Mouse (Mus musculus): ENCODE results near the gene Slc35g3. TPM values are rescaled to one million over a fixed set of nuclear protein-coding genes. Genes with fewer than 3 reads are reported as not detected.
A peak's percentile ranks its signal among the peaks of the same experiment; 100 is the strongest.

Gene Slc35g3
- polyA plus RNA-seq, 1 experiment, result not detected

DNA sequence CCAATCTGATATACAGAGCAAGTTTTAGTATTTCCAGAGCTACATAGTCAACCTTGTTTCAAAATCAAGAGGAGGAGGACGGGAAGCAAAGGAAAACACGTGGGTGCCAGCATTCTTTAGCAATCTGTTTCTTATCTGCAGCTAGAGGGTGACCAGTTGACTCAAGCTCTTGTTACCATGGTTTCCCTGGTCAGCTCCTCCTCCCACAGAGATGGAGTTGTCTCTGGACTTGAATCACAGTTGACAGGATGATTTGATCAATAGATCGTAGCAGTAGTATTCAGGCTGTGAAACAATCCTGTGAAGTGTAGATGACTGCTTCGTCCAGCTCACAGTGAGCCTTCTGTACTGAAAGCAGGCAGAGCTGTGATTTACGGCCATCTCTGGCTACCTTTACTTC lies 45.8 kb downstream of the Slc35g3 start:
- H3K4me1 ChIP-seq (ENCODE audit: control insufficient read depth, insufficient read depth, low read length), result peaks cover 5% of the 10 kb centered on the region
- no peak overlapping the region for H3K9ac ChIP-seq (ENCODE audit: low read depth, poor library complexity, severe bottlenecking)
- H3K27me3 ChIP-seq (ENCODE audit: control insufficient read depth, insufficient read depth, low read length, poor library complexity, severe bottlenecking), result no peaks in the 10 kb centered on the region
- peak overlapping the region; percentile 6; the same call in 1 of the 2 replicates for H3K27ac ChIP-seq (ENCODE audit: insufficient read depth, low read length)
- H3K4me3 ChIP-seq (ENCODE audit: low read depth, low read length), result no peak overlapping the region
- no peaks in the 10 kb centered on the region for H3K36me3 ChIP-seq (ENCODE audit: control insufficient read depth, insufficient read depth, low read length, poor library complexity, severe bottlenecking)
- TF ChIP-seq CTCF (IDR thresholded peaks at IDR 0.05; ENCODE audit: low read depth, low read length) (no peak), POLR2A (IDR thresholded peaks at IDR 0.05; ENCODE audit: insufficient read depth, low read length) (no peak), EP300 (IDR thresholded peaks at IDR 0.05; ENCODE audit: insufficient read depth, low read depth, low read length) (no peak)
- H3K9me3 ChIP-seq (replicated peaks; ENCODE audit: control insufficient read depth, insufficient read depth, low read length, poor library complexity, severe bottlenecking), result no peaks in the 10 kb centered on the region

- H3K9me3 ChIP-seq (replicated peaks; ENCODE audit: control insufficient read depth, insufficient read depth, low read length, poor library complexity, severe bottlenecking), result no peaks in the 10 kb centered on the region
- peak overlapping the region; percentile 41 for H3K4me3 ChIP-seq (ENCODE audit: low read depth, low read length)
- H3K27me3 ChIP-seq (ENCODE audit: control insufficient read depth, insufficient read depth, low read length, poor library complexity, severe bottlenecking), result no peaks in the 10 kb centered on the region
- peaks cover 6% of the 10 kb centered on the region for H3K4me1 ChIP-seq (ENCODE audit: control insufficient read depth, insufficient read depth, low read length)
- H3K27ac ChIP-seq (ENCODE audit: insufficient read depth, low read length), result peak overlapping the region; percentile 65
- TF ChIP-seq CTCF (IDR thresholded peaks at IDR 0.05; ENCODE audit: low read depth, low read length) (peak; percentile 96), EP300 (IDR thresholded peaks at IDR 0.05; ENCODE audit: insufficient read depth, low read depth, low read length) (no peak)
- peak overlapping the region; percentile 58 for H3K9ac ChIP-seq (ENCODE audit: low read depth, poor library complexity, severe bottlenecking)
- H3K36me3 ChIP-seq (ENCODE audit: control insufficient read depth, insufficient read depth, low read length, poor library complexity, severe bottlenecking), result no peaks in the 10 kb centered on the region
These were observed 46.3 kb downstream of the Slc35g3 start for GRCm38 (mm10) chr11:69715482-69715881.

- Histone ChIP-seq H3K9ac (ENCODE audit: low read depth, poor library complexity, severe bottlenecking) (peak overlapping the region; percentile 58), H3K27ac (ENCODE audit: insufficient read depth, low read length) (peak overlapping the region; percentile 65), H3K36me3 (ENCODE audit: control insufficient read depth, insufficient read depth, low read length, poor library complexity, severe bottlenecking) (no peaks in the 10 kb centered on the region), H3K4me1 (ENCODE audit: control insufficient read depth, insufficient read depth, low read length) (peaks cover 7% of the 10 kb centered on the region), H3K4me3 (ENCODE audit: low read depth, low read length) (peak overlapping the region; percentile 41), H3K9me3 (replicated peaks; ENCODE audit: control insufficient read depth, insufficient read depth, low read length, poor library complexity, severe bottlenecking) (no peaks in the 10 kb centered on the region), H3K27me3 (ENCODE audit: control insufficient read depth, insufficient read depth, low read length, poor library complexity, severe bottlenecking) (no peaks in the 10 kb centered on the region)
- no peak for TF ChIP-seq CTCF (IDR thresholded peaks at IDR 0.05; ENCODE audit: low read depth, low read length)
- 0 out of 2 replicates have a peak, but pooled peaks have one; percentile 57 for TF ChIP-seq EP300 (IDR thresholded peaks at IDR 0.05; ENCODE audit: insufficient read depth, low read depth, low read length)
- no peak for TF ChIP-seq POLR2A (IDR thresholded peaks at IDR 0.05; ENCODE audit: insufficient read depth, low read length)
These were observed 47.0 kb downstream of the Slc35g3 start for GRCm38 (mm10) chr11:69714636-69715329.

DNA sequence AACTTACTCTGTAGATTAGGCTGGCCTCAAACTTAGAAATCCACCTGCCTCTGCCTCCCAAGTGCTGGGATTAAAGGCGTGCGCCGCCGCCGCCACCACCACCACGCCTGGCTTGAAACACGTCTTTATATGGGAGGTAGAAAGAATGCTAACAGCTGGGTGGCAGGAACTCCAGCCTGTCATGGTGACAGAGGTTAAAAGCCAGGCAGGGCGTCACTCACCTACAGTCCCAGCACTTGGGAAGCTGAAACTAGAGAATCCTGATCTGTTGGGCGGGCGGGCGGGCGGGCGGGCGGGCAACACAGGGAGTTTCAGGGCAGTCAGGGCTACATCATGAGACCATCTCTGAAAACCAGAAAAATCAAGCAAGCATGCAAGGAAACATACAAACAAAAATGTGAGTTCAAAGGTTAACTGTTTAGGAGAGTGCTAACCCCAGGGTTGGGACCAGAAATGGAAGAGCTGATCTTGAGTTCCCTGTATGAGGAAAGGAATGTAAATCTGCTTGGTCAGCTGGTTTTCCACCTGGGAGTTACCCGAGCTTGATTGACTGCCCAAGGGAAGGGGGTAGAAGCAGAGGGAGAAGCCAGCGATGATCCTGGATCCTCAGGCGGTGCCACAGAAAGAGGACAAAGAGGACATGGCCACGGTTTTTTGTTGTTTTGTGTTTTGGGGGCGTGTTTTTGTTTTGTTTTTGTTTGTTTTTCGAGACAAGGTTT lies 48.7 kb downstream of the Slc35g3 start:
- H3K27ac ChIP-seq (ENCODE audit: insufficient read depth, low read length), result peak overlapping the region; percentile 93
- H3K27me3 ChIP-seq (ENCODE audit: control insufficient read depth, insufficient read depth, low read length, poor library complexity, severe bottlenecking), result no peaks in the 10 kb centered on the region
- peak overlapping the region; percentile 64 for H3K9ac ChIP-seq (ENCODE audit: low read depth, poor library complexity, severe bottlenecking)
- H3K4me3 ChIP-seq (ENCODE audit: low read depth, low read length), result peak overlapping the region; percentile 68
- TF ChIP-seq POLR2A (IDR thresholded peaks at IDR 0.05; ENCODE audit: insufficient read depth, low read length) (no peak), CTCF (IDR thresholded peaks at IDR 0.05; ENCODE audit: low read depth, low read length) (no peak), EP300 (IDR thresholded peaks at IDR 0.05; ENCODE audit: insufficient read depth, low read depth, low read length) (no peak)
- peaks cover 14% of the 10 kb centered on the region for H3K4me1 ChIP-seq (ENCODE audit: control insufficient read depth, insufficient read depth, low read length)
- H3K36me3 ChIP-seq (ENCODE audit: control insufficient read depth, insufficient read depth, low read length, poor library complexity, severe bottlenecking), result no peaks in the 10 kb centered on the region
- no peaks in the 10 kb centered on the region for H3K9me3 ChIP-seq (replicated peaks; ENCODE audit: control insufficient read depth, insufficient read depth, low read length, poor library complexity, severe bottlenecking)

- Histone ChIP-seq H3K27ac (ENCODE audit: insufficient read depth, low read length) (peak overlapping the region; percentile 99), H3K36me3 (ENCODE audit: control insufficient read depth, insufficient read depth, low read length, poor library complexity, severe bottlenecking) (no peaks in the 10 kb centered on the region), H3K9me3 (replicated peaks; ENCODE audit: control insufficient read depth, insufficient read depth, low read length, poor library complexity, severe bottlenecking) (no peaks in the 10 kb centered on the region), H3K27me3 (ENCODE audit: control insufficient read depth, insufficient read depth, low read length, poor library complexity, severe bottlenecking) (no peaks in the 10 kb centered on the region), H3K4me1 (ENCODE audit: control insufficient read depth, insufficient read depth, low read length) (peaks cover 15% of the 10 kb centered on the region), H3K9ac (ENCODE audit: low read depth, poor library complexity, severe bottlenecking) (peak overlapping the region; percentile 45), H3K4me3 (ENCODE audit: low read depth, low read length) (no peak overlapping the region)
- TF ChIP-seq CTCF (IDR thresholded peaks at IDR 0.05; ENCODE audit: low read depth, low read length) (no peak), EP300 (IDR thresholded peaks at IDR 0.05; ENCODE audit: insufficient read depth, low read depth, low read length) (peak; percentile 54; the same call in 1 of the 2 replicates)
These were observed 50.7 kb downstream of the Slc35g3 start for GRCm38 (mm10) chr11:69711082-69711481.

- Histone ChIP-seq H3K27ac (ENCODE audit: insufficient read depth, low read length) (peak overlapping the region; percentile 99), H3K9me3 (replicated peaks; ENCODE audit: control insufficient read depth, insufficient read depth, low read length, poor library complexity, severe bottlenecking) (no peaks in the 10 kb centered on the region), H3K4me1 (ENCODE audit: control insufficient read depth, insufficient read depth, low read length) (peaks cover 15% of the 10 kb centered on the region), H3K4me3 (ENCODE audit: low read depth, low read length) (no peak overlapping the region), H3K36me3 (ENCODE audit: control insufficient read depth, insufficient read depth, low read length, poor library complexity, severe bottlenecking) (no peaks in the 10 kb centered on the region), H3K9ac (ENCODE audit: low read depth, poor library complexity, severe bottlenecking) (peak overlapping the region; percentile 45), H3K27me3 (ENCODE audit: control insufficient read depth, insufficient read depth, low read length, poor library complexity, severe bottlenecking) (no peaks in the 10 kb centered on the region)
- TF ChIP-seq CTCF (IDR thresholded peaks at IDR 0.05; ENCODE audit: low read depth, low read length) (no peak), EP300 (IDR thresholded peaks at IDR 0.05; ENCODE audit: insufficient read depth, low read depth, low read length) (peak; percentile 60; the same call in 1 of the 2 replicates)
These were observed 51.3 kb downstream of the Slc35g3 start for GRCm38 (mm10) chr11:69710470-69710869.

Other genes starting within 250 kb of the Slc35g3 start
- 1.2 and 2.0 TPM in 2 replicates for gene Dnah2, start 212.9 kb downstream of the Slc35g3 start, polyA plus RNA-seq (2011; ENCODE audit: insufficient read depth, insufficient read length, low read depth, missing spikeins)
- gene Efnb3, start 201.8 kb downstream of the Slc35g3 start, polyA plus RNA-seq (2011; ENCODE audit: insufficient read depth, insufficient read length, low read depth, missing spikeins), result 3.9 and 4.0 TPM in 2 replicates
- gene Wrap53, start 181.7 kb downstream of the Slc35g3 start, polyA plus RNA-seq (2011; ENCODE audit: insufficient read depth, insufficient read length, low read depth, missing spikeins), result 10.3 and 17.8 TPM in 2 replicates
- gene Trp53, start 181.6 kb downstream of the Slc35g3 start, polyA plus RNA-seq (2011; ENCODE audit: insufficient read depth, insufficient read length, low read depth, missing spikeins), result 230 and 277 TPM in 2 replicates
- gene Atp1b2, start 156.0 kb downstream of the Slc35g3 start, polyA plus RNA-seq (2011; ENCODE audit: insufficient read depth, insufficient read length, low read depth, missing spikeins), result 20.4 and 24.0 TPM in 2 replicates
- gene Shbg, start 144.1 kb downstream of the Slc35g3 start, polyA plus RNA-seq (2011; ENCODE audit: insufficient read depth, insufficient read length, low read depth, missing spikeins), result not detected in 2 replicates
- 9.1 and 9.6 TPM in 2 replicates for gene Sat2, start 139.9 kb downstream of the Slc35g3 start, polyA plus RNA-seq (2011; ENCODE audit: insufficient read depth, insufficient read length, low read depth, missing spikeins)
- gene Fxr2, start 129.0 kb downstream of the Slc35g3 start, polyA plus RNA-seq (2011; ENCODE audit: insufficient read depth, insufficient read length, low read depth, missing spikeins), result 170 and 173 TPM in 2 replicates
- 45.2 and 48.1 TPM in 2 replicates for gene Sox15, start 106.7 kb downstream of the Slc35g3 start, polyA plus RNA-seq (2011; ENCODE audit: insufficient read depth, insufficient read length, low read depth, missing spikeins)
- 65.7 and 71.0 TPM in 2 replicates for gene Mpdu1, start 99.3 kb downstream of the Slc35g3 start, polyA plus RNA-seq (2011; ENCODE audit: insufficient read depth, insufficient read length, low read depth, missing spikeins)
- 32.9 and 36.2 TPM in 2 replicates for gene Cd68, start 95.8 kb downstream of the Slc35g3 start, polyA plus RNA-seq (2011; ENCODE audit: insufficient read depth, insufficient read length, low read depth, missing spikeins)
- 1,464 and 1,502 TPM in 2 replicates for gene Eif4a1, start 89.5 kb downstream of the Slc35g3 start, polyA plus RNA-seq (2011; ENCODE audit: insufficient read depth, insufficient read length, low read depth, missing spikeins)
- 198 and 221 TPM in 2 replicates for gene Senp3, start 79.9 kb downstream of the Slc35g3 start, polyA plus RNA-seq (2011; ENCODE audit: insufficient read depth, insufficient read length, low read depth, missing spikeins)
- gene Tnfsf13, start 76.2 kb downstream of the Slc35g3 start, polyA plus RNA-seq (2011; ENCODE audit: insufficient read depth, insufficient read length, low read depth, missing spikeins), result 1.3 and 2.9 TPM in 2 replicates
- 3.4 and 4.1 TPM in 2 replicates for gene Tnfsf12, start 66.1 kb downstream of the Slc35g3 start, polyA plus RNA-seq (2011; ENCODE audit: insufficient read depth, insufficient read length, low read depth, missing spikeins)
- 1.9 and 3.6 TPM in 2 replicates for gene Tnfsfm13, start 65.9 kb downstream of the Slc35g3 start, polyA plus RNA-seq (2011; ENCODE audit: insufficient read depth, insufficient read length, low read depth, missing spikeins)
- gene Polr2a, start 3.3 kb downstream of the Slc35g3 start, polyA plus RNA-seq (2011; ENCODE audit: insufficient read depth, insufficient read length, low read depth, missing spikeins), result 102 and 103 TPM in 2 replicates
- gene Zbtb4, start 3.9 kb upstream of the Slc35g3 start, polyA plus RNA-seq (2011; ENCODE audit: insufficient read depth, insufficient read length, low read depth, missing spikeins), result 3.6 and 4.8 TPM in 2 replicates
- gene Chrnb1, start 34.0 kb upstream of the Slc35g3 start, polyA plus RNA-seq (2011; ENCODE audit: insufficient read depth, insufficient read length, low read depth, missing spikeins), result 10.1 and 12.1 TPM in 2 replicates
- gene Fgf11, start 39.9 kb upstream of the Slc35g3 start, polyA plus RNA-seq (2011; ENCODE audit: insufficient read depth, insufficient read length, low read depth, missing spikeins), result 1.8 and 2.5 TPM in 2 replicates
- 10.1 and 11.6 TPM in 2 replicates for gene Tmem102, start 43.7 kb upstream of the Slc35g3 start, polyA plus RNA-seq (2011; ENCODE audit: insufficient read depth, insufficient read length, low read depth, missing spikeins)
- gene Gm39566, start 53.3 kb upstream of the Slc35g3 start, polyA plus RNA-seq (2011; ENCODE audit: insufficient read depth, insufficient read length, low read depth, missing spikeins), result not detected in 2 replicates
- not detected in 2 replicates for gene Spem2, start 56.5 kb upstream of the Slc35g3 start, polyA plus RNA-seq (2011; ENCODE audit: insufficient read depth, insufficient read length, low read depth, missing spikeins)
- not detected in 2 replicates for gene Spem1, start 60.2 kb upstream of the Slc35g3 start, polyA plus RNA-seq (2011; ENCODE audit: insufficient read depth, insufficient read length, low read depth, missing spikeins)
- 19.6 and 25.4 TPM in 2 replicates for gene Nlgn2, start 75.8 kb upstream of the Slc35g3 start, polyA plus RNA-seq (2011; ENCODE audit: insufficient read depth, insufficient read length, low read depth, missing spikeins)
- 97.1 and 103 TPM in 2 replicates for gene Tmem256, start 76.5 kb upstream of the Slc35g3 start, polyA plus RNA-seq (2011; ENCODE audit: insufficient read depth, insufficient read length, low read depth, missing spikeins)
- gene Plscr3, start 84.4 kb upstream of the Slc35g3 start, polyA plus RNA-seq (2011; ENCODE audit: insufficient read depth, insufficient read length, low read depth, missing spikeins), result 27.2 and 31.2 TPM in 2 replicates
- gene Tnk1, start 96.8 kb upstream of the Slc35g3 start, polyA plus RNA-seq (2011; ENCODE audit: insufficient read depth, insufficient read length, low read depth, missing spikeins), result 15.6 and 19.6 TPM in 2 replicates
- gene Tmem95, start 116.0 kb upstream of the Slc35g3 start, polyA plus RNA-seq (2011; ENCODE audit: insufficient read depth, insufficient read length, low read depth, missing spikeins), result not detected in 2 replicates
- 5.2 and 6.3 TPM in 2 replicates for gene Kctd11, start 119.4 kb upstream of the Slc35g3 start, polyA plus RNA-seq (2011; ENCODE audit: insufficient read depth, insufficient read length, low read depth, missing spikeins)
- 1.5 and 2.3 TPM in 2 replicates for gene Acap1, start 133.6 kb upstream of the Slc35g3 start, polyA plus RNA-seq (2011; ENCODE audit: insufficient read depth, insufficient read length, low read depth, missing spikeins)
- 11.6 and 13.1 TPM in 2 replicates for gene 2810408A11Rik, start 139.0 kb upstream of the Slc35g3 start, polyA plus RNA-seq (2011; ENCODE audit: insufficient read depth, insufficient read length, low read depth, missing spikeins)
- gene Neurl4, start 139.1 kb upstream of the Slc35g3 start, polyA plus RNA-seq (2011; ENCODE audit: insufficient read depth, insufficient read length, low read depth, missing spikeins), result 27.9 and 32.4 TPM in 2 replicates
- 23.9 and 24.4 TPM in 2 replicates for gene Gps2, start 151.9 kb upstream of the Slc35g3 start, polyA plus RNA-seq (2011; ENCODE audit: insufficient read depth, insufficient read length, low read depth, missing spikeins)
- 1,015 and 1,063 TPM in 2 replicates for gene Eif5a, start 160.0 kb upstream of the Slc35g3 start, polyA plus RNA-seq (2011; ENCODE audit: insufficient read depth, insufficient read length, low read depth, missing spikeins)
- 55.2 and 57.2 TPM in 2 replicates for gene Ybx2, start 173.8 kb upstream of the Slc35g3 start, polyA plus RNA-seq (2011; ENCODE audit: insufficient read depth, insufficient read length, low read depth, missing spikeins)
- gene Slc2a4, start 186.2 kb upstream of the Slc35g3 start, polyA plus RNA-seq (2011; ENCODE audit: insufficient read depth, insufficient read length, low read depth, missing spikeins), result 2.7 and 3.2 TPM in 2 replicates
- 106 and 144 TPM in 2 replicates for gene Cldn7, start 202.8 kb upstream of the Slc35g3 start, polyA plus RNA-seq (2011; ENCODE audit: insufficient read depth, insufficient read length, low read depth, missing spikeins)
- 61.9 and 63.4 TPM in 2 replicates for gene Ctdnep1, start 219.2 kb upstream of the Slc35g3 start, polyA plus RNA-seq (2011; ENCODE audit: insufficient read depth, insufficient read length, low read depth, missing spikeins)
- 77.6 and 80.1 TPM in 2 replicates for gene Elp5, start 220.5 kb upstream of the Slc35g3 start, polyA plus RNA-seq (2011; ENCODE audit: insufficient read depth, insufficient read length, low read depth, missing spikeins)
- 141 and 144 TPM in 2 replicates for gene Gabarap, start 229.2 kb upstream of the Slc35g3 start, polyA plus RNA-seq (2011; ENCODE audit: insufficient read depth, insufficient read length, low read depth, missing spikeins)
- gene Phf23, start 233.8 kb upstream of the Slc35g3 start, polyA plus RNA-seq (2011; ENCODE audit: insufficient read depth, insufficient read length, low read depth, missing spikeins), result 75.6 and 83.0 TPM in 2 replicates
- 60.1 and 63.3 TPM in 2 replicates for gene Dvl2, start 238.6 kb upstream of the Slc35g3 start, polyA plus RNA-seq (2011; ENCODE audit: insufficient read depth, insufficient read length, low read depth, missing spikeins)

Measured in ES-Bruce4 (cell line).